ENCODE assay signal across 7 mouse cellular contexts in the genomic region with DNA sequence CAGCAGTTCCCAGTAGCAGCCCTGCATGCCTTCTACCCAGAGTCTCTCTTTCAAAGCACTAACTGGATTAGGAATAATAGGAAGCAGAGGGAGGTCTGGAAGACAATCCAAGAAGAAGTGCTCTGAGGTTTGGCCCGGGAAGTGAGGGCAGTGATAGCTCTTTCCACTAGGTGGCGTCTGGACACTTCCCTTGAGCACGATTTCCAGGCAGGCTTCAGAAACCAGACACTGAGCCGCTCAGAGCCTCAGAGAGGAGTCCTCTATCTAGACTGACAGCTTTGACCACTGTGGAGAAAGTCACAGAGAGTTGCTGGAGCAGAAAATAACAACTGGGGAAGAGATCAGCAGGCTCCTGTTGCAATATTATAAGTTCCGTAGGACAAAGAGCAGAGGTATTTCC.
A peak's percentile ranks its signal among the peaks of the same experiment; 100 is the strongest.
DNase-seq lines count a peak whose midpoint lies in the region; ATAC-seq lines count a peak whose summit lies in the region.

No protein-coding gene starts in this region.

- peak; percentile 98 for ATAC-seq in frontal cortex, adult (ENCODE audit: low TSS enrichment)

- peak; percentile 29 for DNase-seq in WW6 (ENCODE audit: low read depth, low spot score)
- DNase-seq in cerebellum, adult 8-10 months, result peak; percentile 63
- peak; percentile 53 for DNase-seq in hindlimb bud, embryonic 11.5 days (ENCODE audit: extremely low spot score, low read depth, low spot score)
- peak; percentile 65 for DNase-seq in left cerebral cortex, adult 11 months (ENCODE audit: low spot score)
- DNase-seq in mesoderm, embryonic 11.5 days (ENCODE audit: low read depth, low spot score), result peak; percentile 84
- DNase-seq in right cerebral cortex, postnatal 25 days, result peak; percentile 63

Comparison
In these comparisons a context has a peak if more than half of its experiments do, and no peak if none do; other contexts are left out.
1. Peak in every context shown above with its lines: DNase-seq and ATAC-seq.
2. DNase-seq: peak in every context shown above with its lines; median percentile 84 in mesoderm, embryonic 11.5 days; 65 in left cerebral cortex, adult 11 months; 63 in cerebellum, adult 8-10 months; 63 in right cerebral cortex, postnatal 25 days; 53 in hindlimb bud, embryonic 11.5 days; 29 in WW6.